Mouse (Mus musculus) lung, postnatal 25 days (tissue): ENCODE data around the gene 5730596B20Rik.

Experiments used
- DNase-seq: peaks from one replicate; pipeline ENCODE4 v3.0.0; 2022; ENCODE audit warnings: low spot score

The 5730596B20Rik gene

GRCm38 (mm10) chr6:52225612-52226568, 48.6 kb downstream of the 5730596B20Rik start:
- DNase-seq, result no peak

DNA sequence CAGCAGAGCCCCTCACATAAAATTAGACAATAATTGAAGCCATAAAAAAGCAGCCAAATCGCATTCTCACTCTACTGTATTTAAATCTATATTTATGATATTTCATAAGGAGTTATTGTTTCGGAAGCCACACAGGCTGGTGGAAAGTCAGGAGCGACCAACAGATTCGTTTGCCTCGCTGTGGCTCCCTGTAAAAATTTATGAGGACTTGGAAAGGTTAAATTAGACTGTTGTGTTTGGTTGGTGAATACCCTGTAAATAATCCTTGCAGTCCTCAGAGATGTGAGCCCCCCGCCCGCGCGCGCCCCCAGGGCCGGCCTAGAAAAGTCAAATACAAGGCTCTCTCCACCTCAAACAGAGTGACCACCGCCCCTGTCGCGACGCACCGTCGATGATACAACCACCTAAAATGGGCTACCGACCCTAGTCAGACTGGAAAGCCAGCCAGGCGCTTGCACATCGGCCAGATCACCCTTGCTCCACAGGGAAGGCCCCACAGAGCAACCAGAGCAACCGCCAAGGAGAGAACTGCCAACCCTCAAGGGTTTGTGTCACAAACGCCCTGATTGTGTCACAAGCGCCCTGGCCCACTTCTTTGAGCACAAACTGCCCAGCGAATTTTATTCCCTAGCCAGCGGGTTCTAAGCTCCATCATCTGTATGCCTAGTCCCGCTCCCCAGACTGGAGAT, 49.4 kb downstream of the 5730596B20Rik start:
- DNase-seq, result no peak

DNA sequence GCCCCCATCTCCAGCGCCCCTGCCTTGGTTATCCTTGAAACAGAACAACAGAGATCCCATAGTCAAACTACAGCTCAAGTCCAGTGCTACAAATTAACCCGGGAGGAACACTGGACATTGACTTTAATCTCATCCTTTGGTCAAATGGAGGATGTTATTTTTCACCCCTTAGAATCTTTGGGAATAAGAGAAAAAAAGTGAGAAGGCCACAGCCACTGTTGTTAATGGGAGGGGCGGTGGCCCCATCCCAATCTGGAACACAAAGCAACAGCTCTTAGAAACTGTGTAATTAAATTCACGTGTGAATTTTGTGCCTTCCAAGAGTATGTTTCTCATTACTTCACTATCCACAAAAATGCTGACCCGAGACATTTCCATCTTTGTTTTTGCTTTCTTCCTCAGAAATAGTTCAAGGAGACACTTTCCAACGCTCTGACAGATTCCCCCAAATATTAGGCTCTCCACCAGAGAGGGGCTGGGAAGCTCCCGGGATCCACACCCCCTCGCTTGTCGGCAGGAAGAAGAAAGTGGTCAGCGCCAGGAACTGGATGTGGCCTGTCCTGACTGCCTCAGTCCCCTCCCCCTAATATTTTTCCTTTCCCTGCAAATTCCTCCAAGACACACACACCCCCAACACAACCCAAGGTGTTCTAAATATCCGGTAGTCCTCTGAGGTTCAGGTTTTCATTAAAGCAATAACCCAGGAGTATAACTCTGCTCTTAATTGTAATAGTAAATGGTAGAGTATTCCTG, 50.3 kb downstream of the 5730596B20Rik start:
- DNase-seq, result no peak

GRCm38 (mm10) chr6:52228475-52229465, 51.5 kb downstream of the 5730596B20Rik start:
- DNase-seq, result no peak

GRCm38 (mm10) chr6:52229558-52230416, 52.5 kb downstream of the 5730596B20Rik start:
- DNase-seq, result no peak
